Mouse (Mus musculus) gastrocnemius, adult 8-10 months (tissue): ENCODE measurements around the gene Sync. TPM values are rescaled to one million over a fixed set of nuclear protein-coding genes. Genes with fewer than 3 reads are reported as not detected.

Experiments
- DNase-seq, 2 experiments: peaks; one replicate each; pipeline ENCODE4 v3.0.0; 2022; ENCODE audit warnings: low spot score in 2 of 2
- microRNA-seq: library from miRNA; unstranded; fragments of <30 nt; microRNA quantifications from one replicate; pipeline ENCODE4 v1.2.0, GENCODE M21; 2022
- total RNA-seq, 4 experiments: library from RNA; stranded (reverse); gene quantifications; 2 replicates each; pipeline ENCODE4 v1.2.4; 2022

Sync gene
- total RNA-seq, 4 experiments from 2014 or later = 46.1 to 56.7 (median 48.1) TPM

DNA sequence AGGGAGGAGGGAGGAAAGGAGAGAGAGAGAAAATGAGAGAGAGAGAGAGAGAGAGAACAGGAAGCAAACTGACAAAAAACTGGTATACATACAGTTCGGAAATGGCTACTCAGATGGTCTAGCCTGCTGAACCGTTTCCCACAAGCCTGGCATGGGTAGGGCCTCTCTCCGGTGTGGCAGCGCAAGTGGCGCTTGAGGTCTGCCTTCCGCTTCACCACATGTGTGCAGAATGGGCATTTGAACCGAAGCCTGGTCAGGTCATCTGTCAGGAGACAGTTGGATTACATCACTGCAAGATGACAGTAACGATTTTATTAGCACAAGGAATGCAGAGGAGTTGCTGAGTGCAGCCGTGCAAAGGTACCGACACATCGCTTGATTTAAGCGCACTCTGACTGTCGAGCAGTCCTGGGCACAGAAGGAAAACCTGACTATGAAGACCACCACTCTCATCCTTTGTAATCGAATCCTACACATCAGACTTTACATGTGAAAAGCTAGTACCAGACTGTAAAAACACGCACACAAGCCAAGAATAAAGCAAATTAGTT, 70.3 kb downstream of the Sync start:
- no peak for DNase-seq

Small RNA genes lying within 50 kb of the gene (microRNA-seq; reads per million reads assigned to microRNA genes)
- not detected for gene Gm22994

Other genes starting within 250 kb of the Sync start
- gene Rnf19b, start 229.3 kb upstream of the Sync start, total RNA-seq = 10 to 100 TPM; 23.6 to 27.2 (median 25.0) TPM
- gene Tmem54, start 182.1 kb upstream of the Sync start, total RNA-seq = not detected
- not detected for gene Hpca, start 165.6 kb upstream of the Sync start, total RNA-seq
- gene Fndc5, start 150.6 kb upstream of the Sync start, total RNA-seq = 10 to 100 TPM; 48.3 to 65.7 (median 58.5) TPM
- 1 to 10 TPM; 3.8 to 4.6 (median 4.4) TPM for gene S100pbp, start 97.9 kb upstream of the Sync start, total RNA-seq
- 10 to 100 TPM; 31.2 to 44.4 (median 35.3) TPM for gene Yars, start 97.9 kb upstream of the Sync start, total RNA-seq
- 1 to 10 TPM in 1 of 4 experiments, under 1 TPM in 3; 0.58 to 1.6 (median 0.75) TPM for gene C77080, start 26.2 kb upstream of the Sync start, total RNA-seq
- gene Rbbp4, start 47.8 kb downstream of the Sync start, total RNA-seq = 10 to 100 TPM; 35.5 to 40.8 (median 40.0) TPM
- 10 to 100 TPM; 24.3 to 32.6 (median 26.6) TPM for gene Zbtb8os, start 48.1 kb downstream of the Sync start, total RNA-seq
- under 1 TPM; 0.48 to 0.79 (median 0.63) TPM for gene Zbtb8a, start 90.5 kb downstream of the Sync start, total RNA-seq
- not detected for gene Zbtb8b, start 153.2 kb downstream of the Sync start, total RNA-seq
- gene Bsdc1, start 174.0 kb downstream of the Sync start, total RNA-seq = 10 to 100 TPM; 37.3 to 42.5 (median 41.0) TPM
- not detected for gene Tssk3, start 203.4 kb downstream of the Sync start, total RNA-seq
- gene Fam229a, start 203.6 kb downstream of the Sync start, total RNA-seq = not detected
- 1 to 10 TPM in 2 of 4 experiments, under 1 TPM in 2; 0.19 to 1.1 (median 0.78) TPM for gene Marcksl1, start 226.0 kb downstream of the Sync start, total RNA-seq